Mouse (Mus musculus): ENCODE results near the gene Bfsp2. TPM values are rescaled to one million over a fixed set of nuclear protein-coding genes. Genes with fewer than 3 reads are reported as not detected.

Bfsp2 gene
- polyA plus RNA-seq, 2 experiments = 1.0 to 1.9 TPM

DNA sequence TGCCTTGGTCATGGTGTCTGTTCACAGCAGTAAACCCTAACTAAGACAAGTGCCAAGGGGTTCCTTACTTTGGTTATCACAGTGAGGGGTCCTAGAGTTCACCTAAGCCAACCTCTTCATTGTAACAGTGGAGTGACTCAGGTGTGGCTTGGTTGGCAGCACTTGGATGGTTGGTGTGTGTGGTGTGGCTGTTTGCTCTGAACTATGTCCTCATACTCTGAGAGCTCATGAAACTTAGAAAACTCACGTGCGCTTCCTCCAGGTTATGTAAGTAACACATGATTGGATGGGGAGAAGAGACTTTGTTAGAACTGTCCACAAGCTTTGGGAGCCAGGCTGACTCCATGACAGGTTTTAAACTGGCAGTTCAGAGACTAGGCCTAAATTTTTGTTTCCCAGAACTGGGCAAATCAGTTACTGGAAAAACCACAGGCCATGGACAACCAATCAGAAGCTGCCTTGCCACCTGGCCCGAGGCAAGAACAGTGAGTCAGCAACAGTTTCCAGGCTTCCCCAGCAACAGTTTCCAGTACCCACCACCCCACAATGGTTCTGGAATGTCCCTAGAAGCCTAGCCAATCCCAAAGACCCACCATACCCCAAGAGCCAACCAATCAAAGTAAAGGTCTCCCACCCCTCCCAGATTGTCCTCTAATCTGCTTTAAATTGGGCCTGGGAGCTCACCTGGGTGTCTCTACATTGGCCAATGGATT lies 23.5 kb upstream of the Bfsp2 start:
- Histone ChIP-seq H3K9me3 (ENCODE audit: control insufficient read depth, low read length) (no peaks in the 10 kb centered on the region), H3K27ac (replicated peaks; ENCODE audit: low read depth, low read length) (no peak overlapping the region), H3K9ac (ENCODE audit: low read depth, low read length, severe bottlenecking) (no peak overlapping the region), H3K4me3 (replicated peaks; ENCODE audit: low read length) (no peak overlapping the region), H3K36me3 (ENCODE audit: control insufficient read depth, insufficient read depth, low read length) (no peaks in the 10 kb centered on the region), H3K4me1 (ENCODE audit: control insufficient read depth, insufficient read depth, low read length) (peaks cover 14% of the 10 kb centered on the region), H3K27me3 (ENCODE audit: control insufficient read depth, insufficient read depth, low read length) (no peaks in the 10 kb centered on the region), H3K4me2 (replicated peaks; ENCODE audit: low read depth, low read length, severe bottlenecking) (no peak overlapping the region)
- TF ChIP-seq POLR2A (IDR thresholded peaks at IDR 0.05; ENCODE audit: borderline replicate concordance, extremely low read depth, insufficient read depth, insufficient read length) = no peak
- WGBS = 98% methylated on average over 3 of the region's 3 CpGs
- DNase-seq (ENCODE audit: low spot score) = no peak
- ATAC-seq (ENCODE audit: low FRiP score, low read depth) = no peak

- Histone ChIP-seq H3K36me3 (ENCODE audit: control insufficient read depth, insufficient read depth, low read length) (no peaks in the 10 kb centered on the region), H3K27me3 (ENCODE audit: control insufficient read depth, insufficient read depth, low read length) (no peaks in the 10 kb centered on the region), H3K4me2 (replicated peaks; ENCODE audit: low read depth, low read length, severe bottlenecking) (no peak overlapping the region), H3K27ac (replicated peaks; ENCODE audit: low read depth, low read length) (no peak overlapping the region), H3K4me1 (ENCODE audit: control insufficient read depth, insufficient read depth, low read length) (peaks cover 14% of the 10 kb centered on the region), H3K4me3 (replicated peaks; ENCODE audit: low read length) (no peak overlapping the region), H3K9ac (ENCODE audit: low read depth, low read length, severe bottlenecking) (no peak overlapping the region), H3K9me3 (ENCODE audit: control insufficient read depth, low read length) (no peaks in the 10 kb centered on the region)
- 79% methylated on average over 2 of the region's 2 CpGs for WGBS
- DNase-seq (ENCODE audit: low spot score) (no peak), ATAC-seq (ENCODE audit: low FRiP score, low read depth) (no peak)
- TF ChIP-seq POLR2A (IDR thresholded peaks at IDR 0.05; ENCODE audit: borderline replicate concordance, extremely low read depth, insufficient read depth, insufficient read length) = no peak
Observed at GRCm38 (mm10) chr9:103502655-103503054, 22.4 kb upstream of the Bfsp2 start.

- no peaks in the 10 kb centered on the region for H3K9me3 ChIP-seq (ENCODE audit: control insufficient read depth, low read length)
- no peak overlapping the region for H3K4me3 ChIP-seq (replicated peaks; ENCODE audit: low read length)
- H3K9ac ChIP-seq (ENCODE audit: low read depth, low read length, severe bottlenecking) = no peak overlapping the region
- H3K27me3 ChIP-seq (ENCODE audit: control insufficient read depth, insufficient read depth, low read length) = no peaks in the 10 kb centered on the region
- TF ChIP-seq POLR2A (IDR thresholded peaks at IDR 0.05; ENCODE audit: borderline replicate concordance, extremely low read depth, insufficient read depth, insufficient read length) = no peak
- H3K4me2 ChIP-seq (replicated peaks; ENCODE audit: low read depth, low read length, severe bottlenecking) = no peak overlapping the region
- peak; percentile 25 for DNase-seq (ENCODE audit: low spot score)
- peaks cover 11% of the 10 kb centered on the region for H3K4me1 ChIP-seq (ENCODE audit: control insufficient read depth, insufficient read depth, low read length)
- H3K27ac ChIP-seq (replicated peaks; ENCODE audit: low read depth, low read length) = no peak overlapping the region
- no peak for ATAC-seq (ENCODE audit: low FRiP score, low read depth)
- 20% methylated on average over 14 of the region's 14 CpGs for WGBS
- no peaks in the 10 kb centered on the region for H3K36me3 ChIP-seq (ENCODE audit: control insufficient read depth, insufficient read depth, low read length)
Observed at GRCm38 (mm10) chr9:103501861-103502364, 21.7 kb upstream of the Bfsp2 start.

- H3K4me2 ChIP-seq (replicated peaks; ENCODE audit: low read depth, low read length, severe bottlenecking) = no peak overlapping the region
- H3K4me1 ChIP-seq (ENCODE audit: control insufficient read depth, insufficient read depth, low read length) = peaks cover 19% of the 10 kb centered on the region
- no peaks in the 10 kb centered on the region for H3K9me3 ChIP-seq (ENCODE audit: control insufficient read depth, low read length)
- H3K27ac ChIP-seq (replicated peaks; ENCODE audit: low read depth, low read length) = no peak overlapping the region
- DNase-seq (ENCODE audit: low spot score) = no peak
- no peak for ATAC-seq (ENCODE audit: low FRiP score, low read depth)
- H3K27me3 ChIP-seq (ENCODE audit: control insufficient read depth, insufficient read depth, low read length) = no peaks in the 10 kb centered on the region
- no peak overlapping the region for H3K9ac ChIP-seq (ENCODE audit: low read depth, low read length, severe bottlenecking)
- WGBS = 85% methylated on average over 15 of the region's 18 CpGs
- H3K36me3 ChIP-seq (ENCODE audit: control insufficient read depth, insufficient read depth, low read length) = no peaks in the 10 kb centered on the region
- TF ChIP-seq POLR2A (IDR thresholded peaks at IDR 0.05; ENCODE audit: borderline replicate concordance, extremely low read depth, insufficient read depth, insufficient read length) = no peak
- H3K4me3 ChIP-seq (replicated peaks; ENCODE audit: low read length) = no peak overlapping the region
Observed at GRCm38 (mm10) chr9:103499366-103499765, 19.1 kb upstream of the Bfsp2 start.

DNA sequence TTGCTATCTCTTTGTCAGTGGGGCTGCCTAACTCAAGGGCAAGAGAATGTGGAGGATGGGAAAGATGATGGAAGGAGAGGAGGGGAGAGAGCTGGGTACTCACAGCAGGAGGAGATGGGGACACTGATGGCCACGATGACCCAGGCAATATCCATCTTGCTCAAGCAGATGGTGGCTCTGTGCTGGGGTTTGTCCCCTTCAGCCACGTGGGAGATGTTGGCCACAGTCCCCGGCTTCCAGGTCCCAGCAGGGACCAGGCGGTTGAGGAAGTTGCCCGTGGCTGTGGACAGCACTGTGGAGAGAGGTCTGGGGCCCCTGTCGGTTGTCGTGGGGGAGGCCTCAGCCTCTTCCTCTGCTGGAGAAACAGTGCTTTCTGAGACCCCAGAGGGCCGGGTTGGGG lies 18.5 kb upstream of the Bfsp2 start:
- H3K4me3 ChIP-seq (replicated peaks; ENCODE audit: low read length) = no peak overlapping the region
- TF ChIP-seq POLR2A (IDR thresholded peaks at IDR 0.05; ENCODE audit: borderline replicate concordance, extremely low read depth, insufficient read depth, insufficient read length) = no peak
- 66% methylated on average over 8 of the region's 8 CpGs for WGBS
- H3K27ac ChIP-seq (replicated peaks; ENCODE audit: low read depth, low read length) = no peak overlapping the region
- H3K9me3 ChIP-seq (ENCODE audit: control insufficient read depth, low read length) = no peaks in the 10 kb centered on the region
- H3K36me3 ChIP-seq (ENCODE audit: control insufficient read depth, insufficient read depth, low read length) = no peaks in the 10 kb centered on the region
- H3K4me2 ChIP-seq (replicated peaks; ENCODE audit: low read depth, low read length, severe bottlenecking) = no peak overlapping the region
- ATAC-seq (ENCODE audit: low FRiP score, low read depth) (no peak), DNase-seq (ENCODE audit: low spot score) (no peak)
- peaks cover 22% of the 10 kb centered on the region for H3K4me1 ChIP-seq (ENCODE audit: control insufficient read depth, insufficient read depth, low read length)
- H3K9ac ChIP-seq (ENCODE audit: low read depth, low read length, severe bottlenecking) = no peak overlapping the region
- no peaks in the 10 kb centered on the region for H3K27me3 ChIP-seq (ENCODE audit: control insufficient read depth, insufficient read depth, low read length)
